Mouse (Mus musculus) thymus, adult 2 months (tissue): Measurements from ENCODE around the gene Otp. TPM values are rescaled to one million over a fixed set of nuclear protein-coding genes. Genes with fewer than 3 reads are reported as not detected.

ENCODE experiments used
- DNase-seq: peaks from one replicate; pipeline ENCODE4 v3.0.0; 2021
- H3K27ac ChIP-seq: fragments of 200-500 bp; 2 replicates; pipeline ENCODE4 v1.5.1; 2012; ENCODE audit warnings: low read length, control low read depth; ENCODE audit not compliant: control insufficient read depth, insufficient read depth
- H3K27me3 ChIP-seq: fragments of 200-500 bp; 2 replicates; pipeline ENCODE4 v1.6.1; 2012; ENCODE audit warnings: mild to moderate bottlenecking, low read length, moderate library complexity, mixed read lengths; ENCODE audit not compliant: control insufficient read depth, insufficient read depth
- H3K36me3 ChIP-seq: fragments of 200-500 bp; 2 replicates; pipeline ENCODE4 v1.6.1; 2012; ENCODE audit warnings: mild to moderate bottlenecking, low read length, moderate library complexity; ENCODE audit not compliant: control insufficient read depth, insufficient read depth
- H3K4me1 ChIP-seq: fragments of 200-500 bp; replicated peaks from 2 replicates; pipeline ENCODE4 v1.6.1; 2012; ENCODE audit warnings: low read length; ENCODE audit not compliant: control insufficient read depth, insufficient read depth
- H3K4me3 ChIP-seq: fragments of 200-500 bp; 2 replicates; pipeline ENCODE4 v1.5.1; 2012; ENCODE audit warnings: mild to moderate bottlenecking, low read length, control low read depth, moderate library complexity; ENCODE audit not compliant: control insufficient read depth, insufficient read depth
- CTCF ChIP-seq: fragments of 200-500 bp; IDR thresholded peaks from 2 replicates; pipeline ENCODE4 v1.5.1; 2012; ENCODE audit warnings: mild to moderate bottlenecking, control low read depth, low read length, moderate library complexity, borderline replicate concordance; ENCODE audit not compliant: control insufficient read depth, poor library complexity, insufficient read depth; ENCODE audit errors: extremely low read depth
- POLR2A ChIP-seq: fragments of 200-500 bp; IDR thresholded peaks from 2 replicates; pipeline ENCODE4 v1.6.1; 2012; ENCODE audit warnings: mild to moderate bottlenecking, low read length, control low read depth, moderate library complexity; ENCODE audit not compliant: control insufficient read depth, poor library complexity, insufficient read depth; ENCODE audit errors: extremely low read depth
- WGBS: fragments of 180-500 bp; shearing (Covaris S2); methylation state at CpG from one replicate; pipeline ENCODE4 v1.1.7; 2018; 5-methylcytosine and 5-hydroxymethylcytosine counted together
- polyA plus RNA-seq: library from polyadenylated mRNA; depleted of rRNA; stranded (reverse); fragments of >200 nt; gene quantifications from 2 replicates; pipeline ENCODE4 v1.2.3, GENCODE M21; 2012

The Otp gene
- polyA plus RNA-seq, 1 experiment = not detected

GRCm38 (mm10) chr13:94843236-94843635 lies 32.2 kb upstream of the Otp start:
- DNase-seq = no peak
- H3K27me3 ChIP-seq = no peaks in the 10 kb centered on the region
- WGBS = 94% methylated on average over 5 of the region's 5 CpGs
- no peak for TF ChIP-seq POLR2A
- H3K4me1 ChIP-seq = no peaks in the 10 kb centered on the region
- no peak overlapping the region for H3K27ac ChIP-seq
- no peak overlapping the region for H3K4me3 ChIP-seq
- peaks cover 13% of the 10 kb centered on the region; the same call in 1 of the 2 replicates for H3K36me3 ChIP-seq

GRCm38 (mm10) chr13:94847870-94848269 lies 27.5 kb upstream of the Otp start:
- no peaks in the 10 kb centered on the region for H3K27me3 ChIP-seq
- H3K4me1 ChIP-seq = no peaks in the 10 kb centered on the region
- no peak overlapping the region for H3K4me3 ChIP-seq
- TF ChIP-seq CTCF (no peak), POLR2A (no peak)
- H3K27ac ChIP-seq = no peak overlapping the region
- no peaks in the 10 kb centered on the region for H3K36me3 ChIP-seq
- no peak for DNase-seq
- 80% methylated on average over 7 of the region's 7 CpGs for WGBS

- no peak overlapping the region for H3K4me3 ChIP-seq
- DNase-seq = no peak
- no peaks in the 10 kb centered on the region for H3K36me3 ChIP-seq
- no peak overlapping the region for H3K27ac ChIP-seq
- no peak for TF ChIP-seq POLR2A
- no peak for TF ChIP-seq CTCF
- WGBS = 59% methylated on average over 13 of the region's 13 CpGs
- no peaks in the 10 kb centered on the region; the same call in 1 of the 2 replicates for H3K27me3 ChIP-seq
- H3K4me1 ChIP-seq = no peaks in the 10 kb centered on the region
These were observed 26.1 kb upstream of the Otp start for GRCm38 (mm10) chr13:94849351-94849750.

- DNase-seq = no peak
- Histone ChIP-seq H3K36me3 (no peaks in the 10 kb centered on the region), H3K4me1 (no peaks in the 10 kb centered on the region), H3K27me3 (no peaks in the 10 kb centered on the region; the same call in 1 of the 2 replicates), H3K4me3 (no peak overlapping the region), H3K27ac (no peak overlapping the region)
- 88% methylated on average over 8 of the region's 8 CpGs for WGBS
- TF ChIP-seq POLR2A = no peak
- no peak for TF ChIP-seq CTCF
These were observed 17.3 kb upstream of the Otp start for GRCm38 (mm10) chr13:94858016-94858575.

GRCm38 (mm10) chr13:94859256-94859655 lies 16.1 kb upstream of the Otp start:
- Histone ChIP-seq H3K27ac (no peak overlapping the region), H3K36me3 (no peaks in the 10 kb centered on the region), H3K4me1 (no peaks in the 10 kb centered on the region), H3K27me3 (no peaks in the 10 kb centered on the region), H3K4me3 (no peak overlapping the region)
- TF ChIP-seq CTCF = no peak
- no peak for TF ChIP-seq POLR2A
- DNase-seq = no peak
- 91% methylated on average over 8 of the region's 8 CpGs for WGBS

GRCm38 (mm10) chr13:94862491-94863230 lies 12.7 kb upstream of the Otp start:
- H3K27me3 ChIP-seq = peaks cover 5% of the 10 kb centered on the region; the same call in 1 of the 2 replicates
- TF ChIP-seq POLR2A (no peak), CTCF (no peak)
- H3K27ac ChIP-seq = no peak overlapping the region
- H3K4me1 ChIP-seq = no peaks in the 10 kb centered on the region
- WGBS = 38% methylated on average over 5 of the region's 5 CpGs
- no peak for DNase-seq
- H3K36me3 ChIP-seq = no peaks in the 10 kb centered on the region
- H3K4me3 ChIP-seq = no peak overlapping the region

- TF ChIP-seq POLR2A = no peak
- no peak for TF ChIP-seq CTCF
- H3K27me3 ChIP-seq = peaks cover 22% of the 10 kb centered on the region
These were observed 8.5 kb upstream of the Otp start for GRCm38 (mm10) chr13:94866906-94867305.

GRCm38 (mm10) chr13:94867772-94868171 lies 7.6 kb upstream of the Otp start:
- WGBS = 57% methylated on average over 4 of the region's 4 CpGs
- no peak for DNase-seq
- Histone ChIP-seq H3K27me3 (peaks cover 28% of the 10 kb centered on the region), H3K4me1 (no peaks in the 10 kb centered on the region), H3K27ac (no peak overlapping the region), H3K4me3 (no peak overlapping the region), H3K36me3 (no peaks in the 10 kb centered on the region)
- no peak for TF ChIP-seq CTCF

More at GRCm38 (mm10) chr13:94866906-94867305, 8.5 kb upstream of the Otp start:
- 62% methylated on average over 2 of the region's 2 CpGs for WGBS
- Histone ChIP-seq H3K36me3 (no peaks in the 10 kb centered on the region), H3K4me1 (no peaks in the 10 kb centered on the region), H3K27ac (no peak overlapping the region), H3K4me3 (no peak overlapping the region)
- DNase-seq = no peak
